Mouse (Mus musculus) bone marrow macrophage, adult 2 months (primary cell): Measurements from ENCODE around the gene Ankrd17.

Source experiments
- CTCF ChIP-seq: IDR thresholded peaks from 2 replicates; pipeline ENCODE4 v1.5.1; 2012; ENCODE audit warnings: low read depth, mild to moderate bottlenecking, low read length, moderate library complexity
- POLR2A ChIP-seq: IDR thresholded peaks from 2 replicates; pipeline ENCODE4 v1.6.1; 2012; ENCODE audit warnings: mild to moderate bottlenecking, low read depth, low read length, borderline replicate concordance

DNA sequence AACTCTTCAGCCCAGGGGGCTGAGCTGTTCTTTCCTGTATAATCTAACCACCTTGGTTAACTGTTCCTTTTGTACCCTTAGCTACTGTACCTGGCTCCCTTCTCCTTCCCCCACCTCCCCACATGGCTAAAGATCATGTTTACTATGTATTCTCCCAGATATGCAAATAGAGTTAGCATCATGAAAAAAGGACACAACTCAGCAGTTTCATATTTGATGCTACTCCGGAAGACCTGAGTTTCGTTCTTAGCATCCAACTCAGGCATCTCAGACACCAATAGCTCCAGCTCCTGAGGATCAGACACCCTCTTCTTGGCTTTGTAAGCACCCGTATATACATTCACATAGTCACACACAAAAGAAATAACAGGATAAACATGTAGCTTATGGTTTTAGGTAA, 109.4 kb downstream of the Ankrd17 start:
- TF ChIP-seq CTCF (no peak), POLR2A (no peak)
